Mouse (Mus musculus) liver, embryonic 14.5 days (tissue): Measurements from ENCODE around the gene Snx8. TPM values are rescaled to one million over a fixed set of nuclear protein-coding genes. Genes with fewer than 3 reads are reported as not detected.

Source experiments
- ATAC-seq: fragments of 200-750 bp; cut with Nextera tagmentation; 2 replicates; pipeline ENCODE4 v1.8.0; 2017; ENCODE audit warnings: moderate number of reproducible peaks, mild to moderate bottlenecking, moderate library complexity; ENCODE audit not compliant: insufficient read depth
- DNase-seq, 3 experiments: peaks; one replicate each; pipeline ENCODE4 v3.0.0-alpha.2; 2012 to 2013; ENCODE audit warnings: low read depth in 3 of 3, low spot score in 3 of 3
- H3K27ac ChIP-seq: fragments of 300-500 bp; sonication (generic); 2 replicates; pipeline ENCODE4 v1.5.1; 2014; ENCODE audit warnings: moderate library complexity, mild to moderate bottlenecking, control low read depth, inconsistent platforms
- H3K27me3 ChIP-seq: fragments of 300-500 bp; sonication (generic); 2 replicates; pipeline ENCODE4 v1.6.1; 2014; ENCODE audit warnings: mild to moderate bottlenecking, low read length, moderate library complexity; ENCODE audit not compliant: control insufficient read depth, insufficient read depth
- H3K36me3 ChIP-seq: fragments of 300-500 bp; sonication (generic); replicated peaks from 2 replicates; pipeline ENCODE4 v1.6.1; 2014; ENCODE audit warnings: low read depth; ENCODE audit not compliant: control insufficient read depth, insufficient read depth
- H3K4me1 ChIP-seq, 2 experiments: fragments of 200-500 bp in 1 of 2; fragments of 300-500 bp in 1 of 2; sonication (generic) in 1 of 2; replicated peaks; 2 replicates each; pipeline ENCODE4 v1.6.1; 2012 to 2014; ENCODE audit warnings: antibody characterized with exemption in 1 of 2, inconsistent platforms in 1 of 2, low read length in 1 of 2; ENCODE audit not compliant: control insufficient read depth in 2 of 2, insufficient read depth in 2 of 2
- H3K4me2 ChIP-seq: fragments of 300-500 bp; sonication (generic); 2 replicates; pipeline ENCODE4 v1.6.1; 2014; ENCODE audit warnings: low read depth, mild to moderate bottlenecking, control low read depth, moderate library complexity
- H3K4me3 ChIP-seq, 2 experiments: fragments of 200-500 bp in 1 of 2; fragments of 300-500 bp in 1 of 2; sonication (generic) in 1 of 2; 2 replicates each; pipeline ENCODE4 v1.5.1; 2012 to 2014; ENCODE audit warnings: low read depth in 2 of 2, low read length in 2 of 2, mild to moderate bottlenecking in 2 of 2, control low read depth in 1 of 2, inconsistent platforms in 1 of 2, moderate library complexity in 1 of 2; ENCODE audit not compliant: insufficient read depth in 1 of 2
- H3K9ac ChIP-seq: fragments of 300-500 bp; sonication (generic); replicated peaks from 2 replicates; pipeline ENCODE4 v1.6.1; 2014; ENCODE audit warnings: mild to moderate bottlenecking, control low read depth, moderate library complexity
- H3K9me3 ChIP-seq: fragments of 300-500 bp; sonication (generic); 2 replicates; pipeline ENCODE4 v1.6.1; 2016; ENCODE audit warnings: low read length, mixed read lengths; ENCODE audit not compliant: control insufficient read depth
- CTCF ChIP-seq: IDR thresholded peaks from 2 replicates; pipeline ENCODE4 v1.5.1; 2016; ENCODE audit warnings: antibody characterized with exemption, low read depth, control low read depth
- EP300 ChIP-seq: IDR thresholded peaks from 2 replicates; pipeline ENCODE4 v1.6.1; 2016; ENCODE audit warnings: antibody characterized with exemption, low read depth
- WGBS: fragments of 180-500 bp; shearing (Covaris S2); extraction: QIAGEN DNeasy Blood & Tissue Kit; methylation state at CpG from one replicate; pipeline ENCODE4 v1.1.7; 2014; ENCODE audit not compliant: insufficient replicate concordance; 5-methylcytosine and 5-hydroxymethylcytosine counted together
- polyA plus RNA-seq, 2 experiments: library from polyadenylated mRNA; depleted of rRNA in 1 of 2; stranded (reverse) in 1 of 2; unstranded in 1 of 2; fragments of >200 nt; fragmentation: Nextera tagmentation in 1 of 2; extraction: Ambion mirVana in 1 of 2; gene quantifications; 2 replicates each; pipeline versions ENCODE4 v1.2.1 to v1.2.3; 2012 to 2014

Snx8 gene
- polyA plus RNA-seq, 2 experiments: 4.1 to 6.6 TPM

DNA sequence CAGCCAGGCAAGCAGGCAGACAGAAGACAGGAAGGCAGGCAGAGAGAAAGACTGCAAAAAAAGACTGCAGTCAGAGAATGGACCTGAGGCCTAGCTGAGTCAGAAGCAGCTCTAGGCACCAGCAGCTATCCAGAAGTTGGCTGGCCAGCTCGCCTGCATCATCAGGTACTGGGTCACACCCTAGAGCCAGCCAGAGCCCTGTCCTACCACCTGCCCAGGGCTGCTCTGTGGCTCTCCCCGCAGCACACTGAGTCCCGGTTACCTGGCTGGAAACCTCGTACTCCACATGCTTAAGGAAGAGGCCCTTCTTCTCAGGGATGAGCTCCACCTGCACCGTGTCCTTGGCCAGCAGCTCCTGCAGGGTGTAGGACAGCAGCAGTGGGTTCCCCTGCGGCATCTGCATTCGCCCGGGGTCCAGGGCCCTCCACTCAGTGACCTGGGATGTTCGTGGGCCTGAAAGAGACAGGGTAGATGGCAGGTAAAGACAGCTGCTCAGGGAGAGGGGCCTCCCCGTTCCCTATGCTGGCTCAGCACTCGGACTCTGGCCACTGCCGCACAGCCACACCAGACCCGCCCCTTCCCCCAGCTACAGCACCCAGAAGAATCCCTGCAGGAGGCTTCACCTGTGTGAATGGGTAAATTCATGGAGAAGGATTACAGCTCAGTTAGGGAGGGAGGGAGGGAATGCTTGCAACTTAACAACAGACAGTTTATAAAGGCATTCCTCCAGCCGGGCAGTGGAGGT lies 29.0 kb downstream of the Snx8 start:
- DNase-seq: no peak
- Histone ChIP-seq H3K9ac (no peak overlapping the region), H3K27me3 (no peaks in the 10 kb centered on the region), H3K4me3 (no peak overlapping the region), H3K9me3 (no peaks in the 10 kb centered on the region), H3K36me3 (no peaks in the 10 kb centered on the region; the same call in 1 of the 2 replicates), H3K27ac (no peak overlapping the region), H3K4me2 (no peak overlapping the region), H3K4me1 (no peaks in the 10 kb centered on the region)
- 74% methylated on average over 14 of the region's 14 CpGs for WGBS
- ATAC-seq: no peak
- TF ChIP-seq EP300 (no peak), CTCF (no peak)

DNA sequence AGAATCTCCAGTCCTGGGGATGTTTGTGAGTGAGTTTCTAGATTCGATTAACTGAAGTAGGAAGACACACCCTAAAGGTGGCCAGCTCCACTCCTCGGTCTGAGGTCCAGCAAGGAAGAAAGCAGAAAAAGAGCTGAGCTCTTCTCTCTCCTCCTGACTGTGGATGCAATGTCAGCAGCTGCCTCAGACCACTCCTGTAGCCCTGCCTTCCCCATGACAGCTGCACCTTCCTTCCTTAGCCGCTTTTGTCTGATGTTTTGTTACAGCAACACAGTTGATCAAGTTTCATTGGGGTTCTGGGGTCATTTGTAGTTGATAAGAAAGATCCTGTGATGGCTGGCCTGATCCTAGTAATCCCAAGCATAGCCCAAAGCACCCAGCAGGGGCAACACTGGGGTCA lies 31.6 kb downstream of the Snx8 start:
- WGBS: 68% methylated on average over 3 of the region's 3 CpGs
- no peaks in the 10 kb centered on the region for H3K4me1 ChIP-seq
- peaks cover 3% of the 10 kb centered on the region for H3K36me3 ChIP-seq
- H3K9ac ChIP-seq: no peak overlapping the region
- no peak overlapping the region for H3K4me2 ChIP-seq
- H3K9me3 ChIP-seq: no peaks in the 10 kb centered on the region
- DNase-seq (no peak), ATAC-seq (no peak)
- no peak overlapping the region for H3K4me3 ChIP-seq
- H3K27ac ChIP-seq: no peak overlapping the region
- TF ChIP-seq CTCF (no peak), EP300 (no peak)
- H3K27me3 ChIP-seq: no peaks in the 10 kb centered on the region

DNA sequence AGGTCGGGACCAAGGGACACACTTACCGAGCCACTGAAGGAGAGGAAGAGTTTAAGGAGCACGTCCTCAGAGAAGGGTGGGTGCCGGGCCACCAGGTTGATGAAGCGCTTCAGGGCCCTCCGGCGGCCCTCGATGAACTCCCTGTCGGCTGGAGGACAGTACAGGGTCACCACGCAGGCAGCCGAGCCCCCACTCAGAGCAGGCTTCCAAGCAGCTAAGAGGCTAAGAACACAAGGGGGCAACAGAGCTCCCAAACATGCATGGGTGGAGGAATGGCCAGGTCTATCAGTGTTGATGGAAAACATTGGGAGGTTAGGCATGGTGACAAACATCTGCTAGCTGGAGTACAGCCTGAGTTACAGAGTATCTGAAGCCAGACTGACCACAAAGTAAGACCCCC lies 33.1 kb downstream of the Snx8 start:
- no peak overlapping the region for H3K9ac ChIP-seq
- WGBS: 81% methylated on average over 11 of the region's 11 CpGs
- H3K9me3 ChIP-seq: no peaks in the 10 kb centered on the region
- TF ChIP-seq CTCF (peak; percentile 31; the same call in 1 of the 2 replicates), EP300 (no peak)
- no peak for ATAC-seq
- no peak overlapping the region for H3K4me3 ChIP-seq
- DNase-seq: no peak
- H3K27me3 ChIP-seq: no peaks in the 10 kb centered on the region
- no peak overlapping the region for H3K27ac ChIP-seq
- no peak overlapping the region for H3K4me2 ChIP-seq
- H3K4me1 ChIP-seq: no peaks in the 10 kb centered on the region
- peaks cover 3% of the 10 kb centered on the region for H3K36me3 ChIP-seq

DNA sequence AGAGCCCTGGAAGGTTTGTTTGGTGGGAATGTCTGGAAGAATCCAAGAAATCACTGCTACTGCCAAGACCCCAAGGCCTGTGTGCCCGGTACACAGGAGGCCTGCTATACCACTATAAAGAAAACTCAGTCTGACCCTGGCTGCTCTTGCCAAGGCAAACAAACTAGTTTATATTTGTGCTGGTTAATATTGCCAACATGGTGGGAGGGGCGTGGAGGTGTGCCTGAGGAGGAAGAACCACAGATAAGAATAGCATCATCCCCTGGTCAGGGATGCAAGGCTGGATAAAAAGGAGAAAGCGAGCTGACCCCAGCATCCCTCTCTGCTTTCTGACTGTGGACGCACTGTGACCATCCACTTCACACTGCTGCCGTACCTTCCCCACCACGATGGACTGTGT lies 36.7 kb downstream of the Snx8 start:
- WGBS: 84% methylated on average over 6 of the region's 6 CpGs
- H3K36me3 ChIP-seq: peaks cover 3% of the 10 kb centered on the region
- TF ChIP-seq EP300 (no peak), CTCF (no peak)
- H3K4me1 ChIP-seq: no peaks in the 10 kb centered on the region
- DNase-seq (no peak), ATAC-seq (no peak)
- no peaks in the 10 kb centered on the region for H3K9me3 ChIP-seq
- no peak overlapping the region for H3K27ac ChIP-seq
- H3K4me3 ChIP-seq: no peak overlapping the region
- no peaks in the 10 kb centered on the region for H3K27me3 ChIP-seq
- H3K9ac ChIP-seq: no peak overlapping the region
- no peak overlapping the region for H3K4me2 ChIP-seq

DNA sequence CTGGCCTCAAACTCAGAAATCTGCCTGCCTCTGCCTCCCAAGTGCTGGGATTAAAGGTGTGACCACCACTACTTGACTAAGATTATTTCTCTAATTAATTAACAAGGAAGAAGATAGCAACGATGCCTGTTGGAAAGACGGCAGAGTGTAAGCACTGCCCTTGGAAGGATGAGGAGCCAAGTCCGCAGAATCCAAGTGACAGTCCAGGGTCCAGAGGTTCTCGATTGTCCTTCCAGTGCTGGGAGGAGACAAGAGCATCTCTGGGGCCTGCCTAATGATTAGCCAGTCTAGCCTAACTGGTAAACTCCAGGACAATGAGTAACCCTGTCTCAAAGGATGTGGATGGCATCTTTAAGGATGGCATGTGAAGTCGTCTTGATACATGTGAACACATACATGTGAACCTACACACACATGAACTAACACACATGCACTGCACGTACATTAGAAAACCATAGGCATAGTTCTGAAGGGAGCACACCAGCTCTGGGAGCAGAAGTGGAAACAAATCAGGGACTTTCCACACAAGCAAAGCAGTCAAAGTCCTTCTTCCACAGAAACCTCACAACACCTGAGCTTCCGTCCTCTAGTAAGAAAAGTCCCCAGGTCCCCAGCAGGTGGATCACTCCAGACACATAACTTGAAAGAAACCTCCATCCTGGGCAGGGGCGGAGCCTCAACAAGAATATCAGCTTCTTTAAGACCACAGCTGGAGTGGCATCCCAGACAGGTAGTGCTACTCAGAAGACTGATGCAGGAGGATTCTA lies 38.1 kb downstream of the Snx8 start:
- TF ChIP-seq EP300 (no peak), CTCF (no peak)
- 72% methylated on average over 8 of the region's 8 CpGs for WGBS
- Histone ChIP-seq H3K4me1 (no peaks in the 10 kb centered on the region), H3K4me2 (no peak overlapping the region), H3K9me3 (no peaks in the 10 kb centered on the region), H3K36me3 (peaks cover 3% of the 10 kb centered on the region), H3K27ac (no peak overlapping the region), H3K27me3 (no peaks in the 10 kb centered on the region), H3K4me3 (no peak overlapping the region), H3K9ac (no peak overlapping the region)
- ATAC-seq (no peak), DNase-seq (no peak)
